Mouse (Mus musculus) left cerebral cortex, postnatal 4 days (tissue): ENCODE results near the gene Tmpo. TPM values are rescaled to one million over a fixed set of nuclear protein-coding genes. Genes with fewer than 3 reads are reported as not detected.
"Not testable (repeated sequence)": the region's sequence is repeated elsewhere in the genome, so short reads cannot be mapped to it uniquely, and the experiment has no call there.

ENCODE experiments used
- DNase-seq: peaks from one replicate; pipeline ENCODE4 v3.0.0-alpha.2; 2022
- intact Hi-C: fragments of 180-260 bp; cut with DNase I; formaldehyde crosslinking; loops from one replicate; pipeline ENCODE4 v1.15.1; 2025
- total RNA-seq, 2 experiments: library from RNA; stranded (reverse); gene quantifications; 2 replicates each; pipeline ENCODE4 v1.2.3; 2021

The Tmpo gene
- total RNA-seq, 2 experiments from 2014 or later = 70.0 to 76.8 TPM

DNA sequence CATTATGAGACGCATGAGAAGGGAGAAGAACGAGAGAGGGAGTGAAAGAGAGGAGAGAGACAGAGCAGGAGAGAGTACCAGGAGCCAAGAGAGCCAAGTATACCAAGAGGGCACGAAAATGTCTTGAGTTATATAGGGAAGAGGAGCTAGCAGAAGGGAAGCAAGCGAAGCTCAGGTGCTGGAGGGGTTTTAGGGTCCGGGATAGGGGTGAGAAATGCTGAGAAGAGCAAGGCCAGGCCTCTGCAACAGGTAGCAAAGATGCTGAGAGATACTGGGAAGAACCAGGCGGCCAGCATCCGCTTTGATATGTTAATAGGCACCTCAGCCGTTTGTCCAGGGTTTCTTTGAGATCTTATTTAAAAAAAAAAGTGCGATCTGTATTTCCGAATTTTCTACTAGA is 6.2 kb upstream of the Tmpo start:
- intact Hi-C loops = loop anchor here (2.0 kb wide), 1 partner anchor 17 kb away; no protein-coding TSS in a partner anchor
- no peak for DNase-seq

DNA sequence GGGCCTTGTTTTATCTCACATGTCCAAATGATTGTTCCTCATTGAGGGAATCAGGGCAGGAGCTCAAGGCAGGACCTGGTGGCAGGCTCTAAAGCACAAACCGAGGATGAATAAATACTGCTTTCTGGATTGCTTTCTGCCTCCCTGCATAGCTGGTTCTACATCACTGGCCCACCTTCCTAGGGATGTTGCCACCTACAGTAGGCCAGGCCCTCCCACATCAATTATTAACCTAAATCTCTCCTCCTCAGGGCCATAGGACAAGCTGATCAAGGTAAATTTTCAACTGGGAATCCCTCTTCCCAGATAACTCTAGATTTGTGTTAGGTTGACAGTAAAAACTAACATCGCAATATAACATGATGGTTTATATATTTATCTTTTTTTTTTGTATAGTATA is 4.6 kb upstream of the Tmpo start:
- no peak for DNase-seq
- intact Hi-C loops = loop anchor here (2.0 kb wide), 1 partner anchor 15 kb away; no protein-coding TSS in a partner anchor

DNA sequence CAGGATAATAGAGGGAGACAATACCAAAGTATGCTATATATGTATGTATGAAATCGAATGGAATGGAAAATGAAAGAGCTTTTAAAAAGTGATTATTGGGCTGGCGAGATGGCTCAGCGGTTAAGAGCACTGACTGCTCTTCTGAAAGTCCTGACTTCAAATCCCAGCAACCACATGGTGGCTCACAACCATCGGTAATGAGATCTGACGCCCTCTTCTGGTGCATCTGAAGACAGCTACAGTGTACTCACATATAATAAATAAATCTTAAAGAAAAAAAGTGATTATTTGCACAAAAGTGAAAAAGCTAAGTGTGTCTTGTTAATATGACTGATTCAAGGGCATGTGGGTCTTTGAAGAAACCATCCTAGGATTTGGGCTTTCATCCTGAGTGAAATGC is 3.8 kb upstream of the Tmpo start:
- intact Hi-C loops, DNase-seq: not testable (repeated sequence)

DNA sequence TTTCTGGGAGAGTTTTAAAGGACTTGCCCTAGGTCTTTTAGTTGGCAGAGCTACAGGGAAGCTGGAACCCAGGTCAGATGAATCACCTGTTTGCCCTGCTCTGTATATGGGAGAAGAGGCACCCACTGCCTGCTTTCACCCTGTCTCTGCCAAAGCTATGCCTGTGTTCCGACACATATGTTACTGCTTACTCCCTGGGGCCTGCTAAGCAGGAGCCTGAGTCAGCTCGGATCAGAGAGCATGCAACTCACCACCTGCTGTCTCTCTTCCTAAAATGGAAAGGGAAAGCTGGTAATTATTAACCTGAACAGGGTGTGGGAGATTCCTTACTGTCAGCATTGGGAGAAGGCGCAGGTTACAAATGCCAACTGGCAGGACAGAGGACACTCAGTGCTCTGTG is 2.2 kb upstream of the Tmpo start:
- no peak for DNase-seq
- intact Hi-C loops = no loop called here

DNA sequence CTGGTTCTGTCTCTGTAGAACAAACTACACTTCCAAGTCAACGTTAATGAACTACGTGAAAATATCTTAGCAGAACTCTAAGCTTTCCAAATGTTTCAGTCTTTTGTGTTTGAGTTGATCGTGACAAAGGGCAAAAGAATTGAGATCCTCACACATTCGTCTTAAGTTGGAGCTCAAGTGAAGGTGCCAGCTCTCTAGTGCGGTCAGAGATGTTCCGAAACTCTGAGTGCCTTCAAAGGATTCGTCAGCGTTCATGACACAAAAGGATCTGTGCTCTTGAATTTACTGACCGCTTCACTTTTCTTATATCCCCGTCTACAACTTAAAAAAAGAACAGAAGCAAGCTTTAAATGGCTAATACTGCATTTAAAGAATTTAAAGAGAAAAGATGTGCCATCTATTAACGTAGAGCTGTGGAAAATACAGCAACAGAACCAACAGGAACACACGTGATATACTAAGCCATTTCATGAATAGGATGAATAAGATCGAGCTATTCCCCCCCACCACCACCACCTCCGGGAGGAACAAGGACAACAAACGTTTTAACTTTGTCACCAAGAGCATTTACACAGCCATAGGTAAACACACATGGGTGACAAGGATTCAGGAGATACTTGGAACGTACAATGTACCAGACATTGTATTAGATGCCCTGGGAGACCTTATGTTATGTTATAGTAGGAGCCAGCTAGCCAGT is 1.3 kb upstream of the Tmpo start:
- DNase-seq = no peak
- intact Hi-C loops = no loop called here

DNA sequence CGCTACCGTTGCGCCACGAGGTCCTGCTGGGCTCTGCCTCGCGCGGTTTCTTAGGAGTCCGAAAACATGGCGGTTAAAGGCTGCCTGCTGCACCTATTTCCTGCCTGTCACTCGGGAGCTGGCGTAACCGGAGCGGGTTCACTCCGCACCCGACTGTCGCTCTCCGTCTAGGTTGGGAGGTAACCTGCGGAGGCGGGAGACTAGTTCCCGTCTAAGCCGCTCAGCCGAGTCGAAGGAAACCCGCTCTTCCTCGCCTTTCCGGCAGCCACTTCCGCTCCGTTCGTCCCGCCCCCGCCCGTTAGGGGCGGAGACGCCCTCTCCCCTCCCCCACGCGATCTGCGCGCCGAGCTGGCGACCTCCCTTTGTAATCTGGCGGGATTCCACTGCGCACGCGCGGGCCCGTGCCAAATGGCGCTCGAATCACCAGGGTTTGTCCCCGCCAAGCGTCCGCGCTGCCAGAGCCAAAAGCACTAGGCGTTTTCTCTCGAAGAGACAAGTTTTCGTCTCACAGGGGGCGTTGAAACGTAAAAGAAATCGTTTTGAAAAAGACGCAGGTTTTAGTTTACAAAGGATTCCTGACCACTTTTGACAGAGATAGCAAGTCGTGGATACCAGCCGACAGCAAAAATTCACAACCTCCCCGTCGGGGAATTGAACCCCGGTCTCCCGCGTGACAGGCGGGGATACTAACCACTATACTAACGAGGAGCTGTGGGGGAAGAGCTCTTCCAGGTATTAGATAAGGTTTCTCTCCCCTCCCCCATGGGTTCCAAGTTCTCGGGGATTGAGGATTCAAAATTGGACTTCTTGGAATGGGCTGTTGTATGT is 560 bp upstream of the Tmpo start:
- intact Hi-C loops = no loop called here

DNA sequence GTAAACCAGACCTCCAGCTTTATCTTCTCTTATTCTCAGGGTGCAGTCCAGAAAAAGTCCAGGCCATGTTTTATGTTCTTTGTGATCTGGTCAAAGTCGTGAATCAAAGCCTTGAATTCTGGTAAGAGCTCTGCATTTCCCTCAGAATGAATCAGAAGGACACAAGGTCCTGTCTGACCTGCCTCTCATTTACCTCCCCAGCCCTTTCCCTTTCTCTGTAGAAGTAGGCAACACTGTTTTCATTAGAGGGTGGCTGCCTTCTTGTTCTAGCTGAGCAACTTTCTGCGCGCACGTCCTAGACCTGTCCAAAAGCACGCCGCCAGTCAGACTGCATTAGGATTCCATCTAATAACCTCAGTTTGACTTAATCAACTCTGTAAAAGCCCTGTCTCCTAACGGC is 814 bp downstream of the Tmpo start:
- intact Hi-C loops = no loop called here
- DNase-seq = no peak

More for the DNA sequence above, 560 bp upstream of the Tmpo start:
- DNase-seq = peak; percentile 100

DNA sequence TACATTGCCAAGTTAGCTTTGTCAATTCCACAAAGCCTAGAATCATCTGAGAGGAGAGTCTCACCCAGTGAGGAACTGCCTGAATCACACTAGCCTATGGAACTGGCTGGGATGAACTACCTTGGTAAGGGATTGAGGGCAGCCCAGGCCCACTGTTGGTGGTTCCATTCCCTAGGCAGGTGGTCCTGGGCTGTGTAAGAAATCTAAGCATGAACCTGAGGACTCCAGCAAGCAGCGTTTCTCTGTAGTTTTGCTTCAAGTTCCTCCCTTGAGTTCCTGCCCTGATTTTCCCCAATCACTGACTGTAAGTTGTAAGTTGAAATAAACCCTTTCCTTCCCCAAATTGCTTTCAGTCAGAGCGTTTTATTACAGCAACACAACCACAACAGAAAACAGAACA is 1.3 kb downstream of the Tmpo start:
- intact Hi-C loops = no loop called here

DNA sequence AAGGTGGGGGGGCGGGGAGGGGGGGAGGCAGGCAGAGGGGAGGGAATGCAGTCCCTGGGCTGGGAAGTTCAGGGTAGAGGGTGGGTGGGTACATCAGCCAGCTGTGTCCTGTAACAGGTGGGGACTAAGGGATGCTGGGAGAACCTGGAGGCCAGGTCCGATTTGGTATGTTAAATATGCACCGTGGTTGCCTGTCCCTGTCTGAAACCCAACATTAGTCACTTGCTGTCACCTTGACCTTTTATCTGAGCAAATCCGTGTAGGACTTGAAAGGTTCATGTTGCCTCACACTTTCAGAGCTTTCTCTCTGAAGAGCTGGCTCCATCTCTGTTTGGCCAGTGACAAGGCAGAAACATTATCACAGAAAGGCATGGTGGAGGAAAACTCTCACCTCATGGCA is 3.9 kb downstream of the Tmpo start:
- intact Hi-C loops = no loop called here
- DNase-seq = no peak

More for the DNA sequence above, 1.3 kb downstream of the Tmpo start:
- DNase-seq = no peak

DNA sequence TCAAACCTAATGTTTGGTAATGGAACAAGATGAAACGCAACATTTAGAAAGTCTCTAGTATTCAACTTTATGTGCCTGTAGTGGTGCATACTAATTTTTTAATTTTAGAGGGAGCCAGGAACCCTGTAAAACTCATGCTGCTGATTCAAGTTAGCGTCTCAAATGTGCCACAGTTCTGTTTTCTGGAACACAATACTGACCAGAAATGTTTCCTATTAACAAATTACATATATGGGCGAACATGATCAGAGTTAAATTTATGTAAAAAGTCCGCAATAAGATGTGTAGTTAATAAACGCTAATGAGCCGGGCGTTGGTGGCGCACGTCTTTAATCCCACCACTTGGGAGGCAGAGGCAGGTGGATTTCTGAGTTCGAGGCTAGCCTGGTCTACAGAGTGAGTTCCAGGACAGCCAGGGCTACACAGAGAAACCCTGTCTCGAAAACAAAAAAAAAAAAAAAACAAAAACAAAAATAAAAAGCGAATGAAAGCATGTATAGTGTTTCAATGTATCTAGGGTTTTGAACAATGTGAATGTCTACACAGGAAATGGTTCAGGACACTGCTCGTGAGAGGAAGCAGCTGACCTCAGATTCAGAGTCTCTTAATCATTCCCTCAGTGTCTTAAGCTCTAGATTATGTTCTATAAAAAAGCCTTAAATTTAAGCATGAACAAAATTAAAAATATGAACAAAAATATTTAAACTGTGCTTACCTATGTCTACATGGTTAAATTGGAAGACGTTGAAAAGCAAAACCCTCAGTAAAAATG is 8.6 kb downstream of the Tmpo start:
- DNase-seq = no peak
- intact Hi-C loops = loop anchor here (5.0 kb wide), 1 partner anchor 65 kb away; no protein-coding TSS in a partner anchor

DNA sequence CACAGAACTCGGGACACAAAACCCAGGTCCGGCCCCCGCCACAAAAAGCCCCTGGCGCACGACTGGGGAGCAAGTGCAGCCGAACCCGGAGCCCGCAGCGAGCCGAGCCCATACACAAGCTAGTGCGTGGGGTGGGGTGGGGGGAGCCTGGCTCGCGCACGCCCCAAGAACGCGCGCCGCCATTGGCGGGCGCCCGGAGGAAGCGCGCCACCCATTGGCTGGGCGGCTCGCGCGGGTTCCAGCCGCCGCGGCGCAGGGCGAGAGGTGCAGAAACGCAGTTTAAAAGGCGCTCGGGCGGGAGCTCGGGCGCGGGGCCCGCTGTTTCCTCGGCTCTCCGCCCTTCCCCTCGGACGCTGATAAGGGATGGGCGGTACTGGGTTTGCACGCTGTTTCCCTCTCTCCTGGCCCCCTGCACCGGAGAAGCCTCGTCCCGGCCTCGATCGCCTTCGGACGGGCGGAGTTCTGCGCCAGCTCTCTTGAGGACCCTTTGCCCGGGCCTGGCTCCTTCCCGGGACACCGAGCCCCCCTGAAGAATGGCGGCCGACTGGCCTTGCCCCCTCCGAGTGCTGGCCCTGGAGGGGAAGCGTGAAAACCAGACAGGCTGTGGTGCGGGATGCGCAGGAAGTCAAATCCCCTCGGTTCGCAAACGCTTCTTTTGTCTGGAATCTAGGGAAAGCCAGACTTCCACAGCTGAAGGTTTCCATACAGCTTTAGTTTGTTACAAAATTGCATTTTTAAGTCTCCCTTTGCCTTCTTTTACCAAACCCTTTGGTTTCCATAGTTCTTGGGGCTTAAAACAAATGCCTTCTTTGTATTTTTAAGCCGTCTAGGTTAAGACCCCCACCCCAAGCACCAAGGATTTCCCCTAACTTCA is 9.4 kb downstream of the Tmpo start:
- intact Hi-C loops = loop anchor here (2.0 to 5.0 kb wide), 2 partner anchors 15 to 66 kb away; no protein-coding TSS in a partner anchor
- DNase-seq = peak; percentile 93

DNA sequence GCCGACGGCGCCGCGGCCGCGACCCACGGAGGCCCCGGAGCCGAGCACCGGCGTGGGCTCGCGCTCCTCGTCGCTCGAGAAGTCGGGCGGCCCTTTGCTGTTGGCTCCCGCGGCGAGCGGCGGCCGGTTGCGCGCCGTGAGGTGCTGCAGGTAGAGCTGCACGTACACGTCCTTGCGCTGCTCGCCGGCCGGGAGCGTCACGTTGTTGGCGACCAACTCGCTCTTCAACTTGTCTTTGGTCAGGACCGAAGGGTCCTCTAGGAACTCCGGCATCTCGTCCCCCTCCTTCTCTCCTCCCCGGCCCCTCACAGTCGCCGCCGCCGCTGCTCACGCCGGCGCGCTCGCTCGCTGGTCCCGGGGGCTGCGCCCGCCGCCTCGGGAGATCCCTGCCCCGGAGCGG is 10.1 kb downstream of the Tmpo start:
- intact Hi-C loops = loop anchor here (2.0 to 5.0 kb wide), 2 partner anchors 16 to 66 kb away; no protein-coding TSS in a partner anchor
- DNase-seq = peak; percentile 49

DNA sequence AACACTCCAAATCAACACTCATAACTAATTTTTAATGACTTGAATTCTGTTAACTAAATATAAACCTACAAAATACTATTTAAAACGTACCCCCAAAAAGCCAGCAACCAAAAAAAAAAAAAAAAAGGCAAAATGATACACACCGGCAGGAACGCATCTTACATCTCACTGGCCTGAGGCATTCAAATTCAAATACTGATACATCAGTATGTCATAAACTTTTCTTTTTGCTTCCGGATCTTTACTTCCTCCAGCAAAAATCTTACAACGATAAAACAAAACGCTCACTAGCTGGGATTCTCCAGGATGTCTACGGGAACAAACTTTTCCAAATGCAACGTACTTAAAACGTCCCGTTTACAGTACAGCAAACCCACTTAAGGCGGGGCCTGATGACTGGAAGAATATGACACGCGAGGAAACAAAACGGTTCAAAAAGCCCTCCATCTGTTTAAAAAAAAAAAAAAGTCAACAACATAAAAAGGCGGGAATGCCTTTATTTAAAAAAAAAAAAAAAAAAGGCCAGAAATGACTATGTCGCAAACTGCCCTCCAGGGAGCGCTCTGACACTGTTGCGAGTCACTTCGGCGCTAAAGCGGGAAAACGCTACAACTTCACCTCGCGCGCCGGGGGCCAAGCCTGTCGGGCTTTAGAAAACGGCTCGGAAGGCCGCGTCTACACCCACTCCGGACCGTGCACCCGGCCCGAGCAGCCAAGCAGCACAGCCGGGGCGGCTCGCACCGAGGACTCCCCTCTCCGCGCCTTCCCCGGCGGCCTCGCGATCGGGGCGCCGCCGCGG is 10.8 kb downstream of the Tmpo start:
- peak; percentile 94 for DNase-seq
- intact Hi-C loops = loop anchor here (2.0 to 5.0 kb wide), 2 partner anchors 16 to 67 kb away; no protein-coding TSS in a partner anchor

DNA sequence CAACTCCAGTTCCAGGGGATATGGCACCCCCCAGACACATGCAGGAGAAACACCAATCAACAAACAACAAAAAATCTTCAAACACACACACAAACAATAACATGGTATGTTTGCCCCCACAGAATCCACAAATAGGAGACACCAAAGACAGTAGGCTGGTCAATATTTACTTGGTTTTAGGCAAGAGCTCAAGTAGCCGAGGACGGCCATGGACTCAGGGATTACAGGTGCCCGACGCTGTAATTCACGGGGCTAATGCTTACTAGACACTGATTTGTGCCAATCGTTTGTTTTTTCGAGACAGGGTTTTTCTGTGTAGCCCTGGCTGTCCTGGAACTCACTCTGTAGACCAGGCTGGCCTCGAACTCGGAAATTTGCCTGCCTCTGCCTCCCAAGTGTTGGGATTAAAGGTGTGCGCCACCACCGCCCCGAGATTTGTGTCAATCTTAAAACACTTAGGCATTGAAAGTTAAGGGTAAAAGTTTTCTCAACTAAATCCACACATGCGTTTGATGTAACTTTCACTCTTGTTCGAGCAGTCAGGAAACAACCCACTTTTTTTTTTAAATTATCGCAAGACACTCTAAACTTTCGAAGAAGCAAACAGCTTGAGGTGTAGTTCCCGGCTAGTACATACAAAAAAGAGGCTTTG is 11.6 kb downstream of the Tmpo start:
- intact Hi-C loops = loop anchor here (2.0 to 5.0 kb wide), 2 partner anchors 17 to 68 kb away; no protein-coding TSS in a partner anchor

DNA sequence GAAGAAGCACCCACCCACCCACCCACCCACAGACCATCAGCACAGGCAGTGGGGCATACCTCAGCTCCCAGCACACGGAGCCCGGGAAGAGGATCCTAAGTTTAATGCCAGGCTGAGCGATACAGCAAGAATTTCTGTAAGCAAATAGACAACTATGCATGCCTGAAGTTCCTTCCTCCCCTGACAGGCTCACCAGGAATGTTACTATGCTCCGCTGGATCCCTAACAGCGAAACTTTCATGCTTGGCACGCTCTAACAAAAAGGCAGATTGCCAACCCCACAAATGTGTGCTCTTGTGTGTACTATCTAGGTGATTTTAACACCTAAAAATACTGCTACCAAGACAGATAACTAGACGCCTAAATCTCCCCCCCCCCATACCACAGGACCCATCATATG is 13.8 kb downstream of the Tmpo start:
- no peak for DNase-seq
- intact Hi-C loops = no loop called here

More for the DNA sequence above, 11.6 kb downstream of the Tmpo start:
- no peak for DNase-seq

DNA sequence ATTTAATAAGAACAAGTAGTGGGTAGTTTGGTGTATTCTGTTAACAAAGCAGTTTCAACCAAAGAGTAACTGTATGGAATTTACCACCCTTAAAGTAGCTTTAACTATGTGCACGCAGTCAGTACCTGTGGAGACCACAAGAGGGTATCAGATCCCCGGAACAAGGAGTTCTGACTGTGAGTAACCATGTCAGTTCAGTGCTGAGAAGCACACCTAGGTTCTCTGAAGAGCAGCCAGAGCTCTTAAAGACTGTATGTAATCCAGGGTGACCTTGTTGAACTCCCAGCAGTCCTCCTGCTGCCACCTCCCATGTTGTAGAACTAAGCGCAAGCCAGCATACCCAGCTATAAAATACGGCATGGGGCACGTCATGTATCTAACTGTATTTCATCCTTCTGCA is 14.2 kb downstream of the Tmpo start:
- DNase-seq = peak; percentile 55
- intact Hi-C loops = no loop called here

DNA sequence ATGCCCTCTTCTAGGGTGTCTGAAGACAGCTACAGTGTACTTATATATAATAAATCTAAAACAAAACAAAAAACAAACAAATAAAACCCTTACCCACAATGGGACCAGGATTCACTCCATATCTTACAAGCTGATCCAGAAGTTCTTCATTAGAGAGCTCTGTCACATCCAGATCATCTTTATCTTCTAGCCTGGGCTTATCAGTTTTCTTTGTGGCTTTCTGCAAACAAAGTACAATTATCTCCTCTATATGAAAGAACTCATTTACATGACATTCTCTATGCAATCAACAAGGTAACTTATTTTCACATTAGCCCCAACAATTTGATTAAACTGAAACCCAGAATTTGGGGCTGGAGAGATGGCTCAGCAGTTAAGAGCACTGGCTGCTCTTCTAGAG is 15.3 kb downstream of the Tmpo start:
- intact Hi-C loops = no loop called here
- DNase-seq = no peak

DNA sequence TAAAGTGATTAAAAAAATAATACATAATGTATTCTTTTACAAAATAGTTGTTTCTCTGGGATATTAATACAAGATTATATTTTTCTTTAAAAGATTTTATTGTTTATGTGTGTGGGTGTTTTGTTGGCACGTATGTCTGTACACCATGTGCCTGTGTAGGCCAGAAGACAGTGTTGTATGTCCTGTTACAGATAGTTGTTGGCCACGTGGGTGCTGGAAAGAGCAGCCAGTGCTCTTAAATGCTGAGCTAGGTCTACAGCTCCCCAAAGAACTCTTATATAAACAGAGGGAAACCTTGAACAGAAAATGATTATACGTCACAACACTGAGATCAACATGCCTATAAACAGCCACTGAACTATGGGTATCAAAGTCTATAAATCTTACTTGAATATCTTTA is 16.6 kb downstream of the Tmpo start:
- intact Hi-C loops = no loop called here

More for the DNA sequence above, 16.6 kb downstream of the Tmpo start:
- no peak for DNase-seq
